Mouse (Mus musculus) urinary bladder, adult 2 months (tissue): Measurements from ENCODE around the gene Kif1b. TPM values are rescaled to one million over a fixed set of nuclear protein-coding genes. Genes with fewer than 3 reads are reported as not detected.

Source experiments
- DNase-seq: peaks from one replicate; pipeline ENCODE4 v3.0.0; 2022; ENCODE audit warnings: low spot score
- polyA plus RNA-seq: library from polyadenylated mRNA; depleted of rRNA; stranded (reverse); fragments of >200 nt; gene quantifications from 2 replicates; pipeline ENCODE4 v1.2.3, GENCODE M21; 2012; rRNA removed

Gene Kif1b
- polyA plus RNA-seq, 1 experiment: 39.7 TPM

DNA sequence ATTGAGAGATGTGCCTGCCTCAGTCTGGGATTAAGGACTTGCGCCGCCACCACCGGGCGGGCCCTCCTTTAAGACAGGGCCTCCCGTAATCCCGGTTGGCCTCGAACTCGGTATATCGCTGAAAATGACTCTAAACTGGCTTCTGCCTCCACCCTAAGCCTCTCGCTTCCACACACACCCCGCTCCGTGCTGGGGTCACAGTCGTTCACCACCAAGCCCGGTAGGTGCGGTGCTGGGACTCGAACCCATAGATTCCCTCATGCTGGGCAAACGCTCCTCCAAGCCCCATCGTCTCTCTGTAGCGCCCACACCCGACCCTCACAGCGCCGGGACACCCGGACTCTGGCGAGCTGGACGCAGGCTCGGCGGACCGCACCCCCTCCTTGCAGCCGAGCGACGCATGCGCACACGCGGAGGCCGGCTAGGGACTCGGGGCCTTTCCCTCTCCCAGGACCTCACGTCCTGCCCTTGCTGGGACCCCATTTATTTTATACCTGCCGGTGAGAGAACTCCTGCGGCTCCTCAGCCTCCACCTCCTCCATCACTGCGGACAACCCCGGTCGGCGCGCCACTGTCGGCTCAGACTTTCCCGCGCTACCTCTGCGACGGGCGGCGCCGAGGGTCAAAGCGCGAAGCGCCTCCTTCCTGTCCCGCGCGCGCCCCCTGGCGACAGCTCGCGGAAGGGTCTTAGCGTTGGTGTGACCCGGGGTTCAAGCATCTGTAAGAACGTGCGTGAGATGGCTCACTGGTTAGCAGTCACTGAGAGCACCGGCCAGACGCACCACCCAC lies 170.3 kb downstream of the Kif1b start, which contains the start of gene Cenps:
TSS of gene Cenps (minus strand) at position 648 of the 789 bp plus-strand sequence.
- peak; percentile 89 for DNase-seq

DNA sequence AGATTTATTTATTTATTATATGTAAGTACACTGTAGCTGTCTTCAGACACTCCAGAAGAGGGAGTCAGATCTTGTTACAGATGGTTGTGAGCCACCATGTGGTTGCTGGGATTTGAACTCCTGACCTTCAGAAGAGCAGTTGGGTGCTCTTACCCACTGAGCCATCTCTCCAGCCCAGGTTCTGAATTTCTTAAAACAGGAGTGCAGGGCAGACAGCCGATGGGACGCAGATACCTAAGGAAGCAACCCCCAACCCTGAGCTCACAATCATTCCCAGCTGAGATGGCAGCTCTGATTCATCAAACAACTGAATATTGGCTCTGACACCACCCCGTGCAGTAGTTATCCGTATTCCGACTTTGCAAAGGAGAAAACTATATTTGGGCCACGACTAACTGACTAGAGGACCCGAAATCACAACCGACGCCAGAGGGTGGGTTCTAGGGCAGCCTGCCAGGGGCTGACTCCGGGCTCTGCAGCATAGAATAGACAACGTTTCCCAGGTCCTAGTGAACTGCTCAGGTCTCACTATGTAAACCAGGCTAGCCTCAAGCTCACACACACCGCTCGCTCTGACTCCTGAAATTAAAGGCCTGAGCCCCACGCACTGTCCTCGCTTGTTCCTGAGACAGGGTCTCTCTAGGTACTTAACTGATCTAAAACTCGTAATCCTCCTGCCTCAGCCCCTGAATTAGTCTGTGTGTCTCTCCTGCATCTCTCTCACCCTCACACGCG lies 171.2 kb downstream of the Kif1b start:
- DNase-seq: no peak

- DNase-seq: no peak
Observed at GRCm38 (mm10) chr4:149133395-149133794, 174.1 kb downstream of the Kif1b start.

- no peak for DNase-seq
Observed at GRCm38 (mm10) chr4:149131789-149132565, 175.5 kb downstream of the Kif1b start.

DNA sequence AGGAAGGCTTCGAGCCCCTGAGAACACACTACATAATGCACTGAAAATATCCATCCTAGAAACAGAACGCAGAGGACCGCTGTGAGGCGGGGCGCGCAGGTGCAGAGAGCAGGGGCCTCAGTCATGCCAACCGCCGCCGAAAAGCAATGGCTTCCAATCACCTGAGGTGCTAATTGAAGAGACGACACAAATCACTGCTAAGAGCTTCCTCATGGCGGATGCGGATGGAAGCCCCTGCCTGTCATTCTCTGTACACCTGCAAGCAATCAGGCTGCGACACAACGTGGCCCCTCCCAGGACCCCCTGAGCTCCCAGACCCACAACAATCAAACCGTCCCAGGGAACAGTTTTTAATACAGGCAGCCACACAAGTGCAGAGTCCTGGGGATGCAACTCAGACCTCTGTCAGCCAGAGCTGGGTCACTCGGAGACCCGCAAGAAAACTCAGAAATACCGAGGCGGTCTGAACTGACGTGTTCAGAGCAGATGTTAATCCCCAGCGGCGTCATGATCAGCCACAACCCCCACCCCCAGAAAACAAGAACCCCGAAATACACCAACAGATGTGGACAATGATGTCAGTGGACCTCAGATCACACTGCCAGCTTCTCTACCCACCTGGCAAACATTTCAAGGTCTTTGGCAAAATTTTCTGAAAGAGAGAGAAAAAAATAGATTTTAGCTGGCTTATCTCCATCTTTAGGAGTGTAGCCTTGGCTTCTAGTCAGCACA lies 176.3 kb downstream of the Kif1b start:
- no peak for DNase-seq

DNA sequence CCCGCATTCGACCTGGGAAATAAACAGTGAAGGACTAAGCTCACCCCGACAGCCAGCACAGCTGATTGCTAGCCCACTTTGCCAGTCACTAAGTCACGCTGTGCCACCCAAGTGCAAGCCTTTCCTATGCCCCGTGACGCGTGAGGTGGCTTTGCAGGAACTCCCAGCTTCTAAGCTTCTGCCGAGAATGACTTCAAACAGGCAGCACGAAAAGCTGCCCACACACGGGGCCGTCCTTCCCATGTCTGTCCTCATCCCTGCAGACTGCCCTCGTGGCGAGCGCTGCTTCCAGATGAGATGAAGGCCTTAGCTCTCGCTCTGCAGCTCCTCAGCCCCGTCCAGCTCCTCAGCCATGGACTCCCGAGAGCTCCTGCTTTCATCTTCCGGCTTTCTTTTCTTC lies 179.0 kb downstream of the Kif1b start:
- no peak for DNase-seq

GRCm38 (mm10) chr4:149126663-149127062 lies 180.8 kb downstream of the Kif1b start, which contains the start of gene Cort:
TSS of gene Cort (minus strand) at chr4:149126763.
- no peak for DNase-seq

Other genes with a start within 250 kb of the Kif1b start
- 31.1 and 31.8 TPM in 2 replicates for gene Pex14, start 207.8 kb downstream of the Kif1b start, polyA plus RNA-seq
- gene Dffa, start 203.5 kb downstream of the Kif1b start, polyA plus RNA-seq: 28.6 and 32.9 TPM in 2 replicates
- gene Cort, start 180.9 kb downstream of the Kif1b start, polyA plus RNA-seq: not detected in 2 replicates
- gene Cenps, start 170.1 kb downstream of the Kif1b start, polyA plus RNA-seq: 3.8 and 5.4 TPM in 2 replicates
- 114 and 117 TPM in 2 replicates for gene Pgd, start 140.9 kb downstream of the Kif1b start, polyA plus RNA-seq
- 38.3 and 54.1 TPM in 2 replicates for gene Ube4b, start 119.1 kb upstream of the Kif1b start, polyA plus RNA-seq
- 1.5 and 1.9 TPM in 2 replicates for gene Rbp7, start 147.3 kb upstream of the Kif1b start, polyA plus RNA-seq
- not detected in 2 replicates for gene Tmem274, start 169.7 kb upstream of the Kif1b start, polyA plus RNA-seq
- gene Nmnat1, start 177.5 kb upstream of the Kif1b start, polyA plus RNA-seq: 11.6 and 11.8 TPM in 2 replicates
- gene Lzic, start 177.5 kb upstream of the Kif1b start, polyA plus RNA-seq: 16.8 and 19.0 TPM in 2 replicates
- gene Ctnnbip1, start 210.5 kb upstream of the Kif1b start, polyA plus RNA-seq: 11.7 and 12.0 TPM in 2 replicates